22 mouse cellular contexts compared by ENCODE assay signal in genomic region chr2:148386927-148387326, GRCm38 (mm10). TPM values are rescaled to one million over a fixed set of nuclear protein-coding genes. Genes with fewer than 3 reads are reported as not detected.
"Had no signal": no experiment of that assay in that cellular context is flagged by ENCODE, and none has a peak within 500 bp of the region (broad histone marks: within the 10 kb centered on the region; RNA-seq: fewer than 3 reads in every experiment).

No protein-coding gene starts in this region.

- H3K4me1 ChIP-seq: liver, embryonic 15.5 days; lung, embryonic 15.5 days; midbrain, embryonic 10.5 days; midbrain, embryonic 13.5 days; midbrain, embryonic 15.5 days; neural tube, embryonic 13.5 days; neural tube, embryonic 15.5 days had no signal

- H3K27me3 ChIP-seq: liver, embryonic 15.5 days; lung, embryonic 15.5 days; midbrain, embryonic 13.5 days; midbrain, embryonic 15.5 days; neural tube, embryonic 13.5 days; neural tube, embryonic 15.5 days had no signal

- DNase-seq: liver, postnatal 0 days; lung, adult 2 months; lung, postnatal 4 days; retina, postnatal 1 day; right cerebral cortex, adult 18-20 months; right cerebral cortex, postnatal 25 days; right cerebral cortex, postnatal 4 days; spleen, adult 18-20 months; thymus, adult 18-20 months; thymus, postnatal 14 days; thymus, postnatal 36 days had no signal

- H3K27ac ChIP-seq: liver, embryonic 15.5 days; lung, embryonic 15.5 days; midbrain, embryonic 10.5 days; midbrain, embryonic 13.5 days; midbrain, embryonic 15.5 days; neural tube, embryonic 13.5 days; neural tube, embryonic 15.5 days had no signal

- H3K9me3 ChIP-seq: liver, embryonic 15.5 days; lung, embryonic 15.5 days; midbrain, embryonic 10.5 days; midbrain, embryonic 13.5 days; midbrain, embryonic 15.5 days; neural tube, embryonic 13.5 days; neural tube, embryonic 15.5 days had no signal

- H3K9ac ChIP-seq: liver, embryonic 15.5 days; liver, postnatal 0 days; lung, embryonic 15.5 days; midbrain, embryonic 13.5 days; midbrain, embryonic 15.5 days; neural tube, embryonic 13.5 days; neural tube, embryonic 15.5 days had no signal

- H3K4me3 ChIP-seq: liver, embryonic 15.5 days; lung, embryonic 15.5 days; midbrain, embryonic 10.5 days; midbrain, embryonic 13.5 days; midbrain, embryonic 15.5 days; myocyte; neural tube, embryonic 13.5 days; neural tube, embryonic 15.5 days had no signal

- H3K4me2 ChIP-seq: liver, embryonic 15.5 days; lung, embryonic 15.5 days; midbrain, embryonic 13.5 days; midbrain, embryonic 15.5 days; neural tube, embryonic 13.5 days; neural tube, embryonic 15.5 days had no signal

- ATAC-seq: liver, postnatal 0 days; lung, postnatal 0 days; midbrain, embryonic 13.5 days; midbrain, embryonic 15.5 days had no signal

- H3K36me3 ChIP-seq: liver, embryonic 15.5 days; lung, embryonic 15.5 days; midbrain, embryonic 10.5 days; midbrain, embryonic 13.5 days; midbrain, embryonic 15.5 days; neural tube, embryonic 13.5 days; neural tube, embryonic 15.5 days had no signal

RNA-seq across cellular contexts. Expression of gene Sstr4, which starts 8.2 kb away (rescaled TPM):
- total RNA-seq: megakaryocyte-erythroid progenitor cell, adult 5-6 weeks had no signal
- polyA plus RNA-seq: liver, embryonic 15.5 days; liver, postnatal 0 days; myocyte; thymus, postnatal 0 days had no signal
